Mouse (Mus musculus) CH12.LX (cell line): ENCODE measurements around the gene Ebf3. TPM values are rescaled to one million over a fixed set of nuclear protein-coding genes. Genes with fewer than 3 reads are reported as not detected.

Experiments
- DNase-seq: peaks from one replicate; pipeline ENCODE4 v3.0.0-alpha.2; 2013; ENCODE audit errors: extremely low read depth
- H3K27ac ChIP-seq: 2 replicates; pipeline ENCODE4 v1.5.1; 2012; ENCODE audit warnings: low read depth, mild to moderate bottlenecking, control low read depth, moderate library complexity; ENCODE audit not compliant: insufficient read depth
- H3K27me3 ChIP-seq: replicated peaks from 2 replicates; pipeline ENCODE3; 2012; ENCODE audit warnings: inconsistent platforms
- H3K36me3 ChIP-seq, 2 experiments: replicated peaks in 1 of 2; 2 replicates each; pipeline versions ENCODE3 to v1.6.1; 2012; ENCODE audit warnings: inconsistent platforms in 1 of 2, low read length in 1 of 2, mild to moderate bottlenecking in 1 of 2, mixed read lengths in 1 of 2, moderate library complexity in 1 of 2; ENCODE audit not compliant: control insufficient read depth in 1 of 2, insufficient read depth in 1 of 2
- H3K4me1 ChIP-seq, 2 experiments: 2 replicates each; pipeline ENCODE4 v1.6.1; 2012; ENCODE audit warnings: inconsistent platforms in 1 of 2, moderate library complexity in 1 of 2; ENCODE audit not compliant: insufficient read depth in 2 of 2, control insufficient read depth in 1 of 2
- H3K4me2 ChIP-seq: 2 replicates; pipeline ENCODE4 v1.6.1; 2012; ENCODE audit warnings: low read depth, mild to moderate bottlenecking, control low read depth; ENCODE audit not compliant: poor library complexity, insufficient read depth, severe bottlenecking
- H3K4me3 ChIP-seq, 3 experiments: fragments of 150-350 bp in 1 of 3; sonication (generic) in 1 of 3; replicated peaks in 1 of 3; 2 replicates each; pipeline versions ENCODE3 to v1.5.1; 2011 to 2012; ENCODE audit warnings: low read depth in 2 of 3, low read length in 2 of 3, mild to moderate bottlenecking in 2 of 3, moderate library complexity in 2 of 3, control low read depth in 1 of 3, improper control_type of control experiment in 1 of 3, inconsistent platforms in 1 of 3, mixed read lengths in 1 of 3; ENCODE audit not compliant: poor library complexity in 1 of 3
- H3K79me2 ChIP-seq: replicated peaks from 2 replicates; pipeline ENCODE4 v1.6.1; 2012; ENCODE audit warnings: mild to moderate bottlenecking, moderate library complexity; ENCODE audit not compliant: control insufficient read depth, poor library complexity, insufficient read depth, severe bottlenecking; ENCODE audit errors: extremely low read depth
- H3K9ac ChIP-seq: 2 replicates; pipeline ENCODE4 v1.6.1; 2012; ENCODE audit warnings: low read depth, mild to moderate bottlenecking, control low read depth, moderate library complexity; ENCODE audit not compliant: insufficient read depth
- H3K9me3 ChIP-seq: replicated peaks from 2 replicates; pipeline ENCODE3; 2012; ENCODE audit warnings: low read length, inconsistent platforms, mixed read lengths
- BHLHE40 ChIP-seq: IDR thresholded peaks from 2 replicates; pipeline ENCODE4 v1.6.1; 2011; ENCODE audit warnings: mild to moderate bottlenecking, low read depth, low read length, improper control_type of control experiment
- CTCF ChIP-seq, 2 experiments: IDR thresholded peaks in 1 of 2; conservative IDR thresholded peaks in 1 of 2; 2 replicates each; pipeline ENCODE4 v1.5.1; 2011 to 2012; ENCODE audit warnings: low read depth in 2 of 2, low read length in 2 of 2, improper control_type of control experiment in 1 of 2, inconsistent platforms in 1 of 2, mild to moderate bottlenecking in 1 of 2, moderate library complexity in 1 of 2
- E2F4 ChIP-seq: IDR thresholded peaks from 2 replicates; pipeline ENCODE4 v1.6.1; 2011; ENCODE audit warnings: low read depth, low read length, improper control_type of control experiment; ENCODE audit not compliant: insufficient replicate concordance
- ELF1 ChIP-seq: IDR thresholded peaks from 2 replicates; pipeline ENCODE4 v1.6.1; 2014; ENCODE audit warnings: low read depth, mild to moderate bottlenecking, inconsistent platforms, low read length, improper control_type of control experiment
- GABPA ChIP-seq: IDR thresholded peaks from 2 replicates; pipeline ENCODE4 v1.6.1; 2012; ENCODE audit warnings: low read depth, low read length, improper control_type of control experiment, inconsistent platforms; ENCODE audit not compliant: insufficient replicate concordance
- JUN ChIP-seq: IDR thresholded peaks from 2 replicates; pipeline ENCODE4 v1.6.1; 2011; ENCODE audit warnings: low read depth, mild to moderate bottlenecking, low read length, improper control_type of control experiment, moderate library complexity; ENCODE audit not compliant: insufficient read depth
- MAFK ChIP-seq: IDR thresholded peaks from 2 replicates; pipeline ENCODE4 v1.6.1; 2011; ENCODE audit warnings: low read length, improper control_type of control experiment; ENCODE audit not compliant: insufficient replicate concordance
- NELFE ChIP-seq: IDR thresholded peaks from 2 replicates; pipeline ENCODE4 v1.6.1; 2011; ENCODE audit warnings: low read depth, low read length, improper control_type of control experiment
- PAX5 ChIP-seq: IDR thresholded peaks from 2 replicates; pipeline ENCODE4 v1.6.1; 2012; ENCODE audit warnings: low read length, inconsistent platforms, mixed read lengths
- USF1 ChIP-seq: IDR thresholded peaks from 2 replicates; pipeline ENCODE4 v1.6.1; 2014; ENCODE audit warnings: low read depth, mild to moderate bottlenecking, inconsistent platforms, low read length, improper control_type of control experiment
- USF2 ChIP-seq: conservative IDR thresholded peaks from 2 replicates; pipeline ENCODE4 v1.6.1; 2011; ENCODE audit warnings: low read depth, low read length, improper control_type of control experiment
- ZMIZ1 ChIP-seq: IDR thresholded peaks from 2 replicates; pipeline ENCODE4 v1.6.1; 2012; ENCODE audit warnings: low read depth, mild to moderate bottlenecking, inconsistent platforms, low read length, improper control_type of control experiment
- ZNF384 ChIP-seq: IDR thresholded peaks from 2 replicates; pipeline ENCODE4 v1.6.1; 2012; ENCODE audit warnings: low read depth, low read length, improper control_type of control experiment, inconsistent platforms
- dilution Hi-C: fragments of 300-500 bp; cut with MboI; formaldehyde crosslinking; loops from 2 replicates; pipeline ENCODE4 v1.14.3; 2020; ENCODE audit warnings: low sequenced_read_pairs; ENCODE audit not compliant: extremely low pct_unique_long_range_greater_than_20kb, extremely low pct_ligation_motif_present
- in situ Hi-C: fragments of 300-500 bp; cut with MboI; formaldehyde crosslinking; loops from 3 replicates; pipeline ENCODE4 v1.14.3; 2019; ENCODE audit warnings: low sequenced_read_pairs, low pct_ligation_motif_present, low pct_unique_long_range_greater_than_20kb, mixed read lengths
- polyA plus RNA-seq: library from polyadenylated mRNA; unstranded; fragments of >175 nt; gene quantifications from 2 replicates; pipeline ENCODE4 v1.2.1, GENCODE M21; 2012; ENCODE audit warnings: low read depth; ENCODE audit not compliant: insufficient read length
- total RNA-seq, 2 experiments: library from RNA; depleted of rRNA; stranded (reverse); fragments of 300-350 nt in 1 of 2; fragments of >200 nt in 1 of 2; gene quantifications; 2 replicates each; pipeline ENCODE4 v1.2.3; 2012 to 2014

The Ebf3 gene
- total and polyA plus RNA-seq, 3 experiments, result 0.10 to 0.89 TPM; not detected in 1

DNA sequence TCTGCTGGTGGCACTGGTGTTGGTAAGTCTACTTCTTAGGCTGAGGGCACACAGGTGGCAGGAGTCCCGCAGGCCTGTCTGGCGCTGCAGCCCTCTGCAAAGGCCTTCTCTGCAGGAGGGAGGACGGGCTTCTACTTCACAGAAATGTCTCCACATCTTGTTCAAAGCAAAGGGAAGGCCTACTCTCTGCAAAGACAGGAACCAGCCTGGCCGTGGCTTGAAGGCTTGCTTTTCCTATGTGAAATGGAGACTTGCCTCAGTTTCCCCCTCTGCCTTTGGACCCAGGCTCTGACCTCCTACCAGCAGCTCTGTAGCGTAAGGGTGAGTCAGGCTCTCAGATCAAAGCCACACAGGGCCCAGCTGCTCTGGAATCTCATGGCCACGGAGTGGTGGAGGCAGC lies 117.7 kb downstream of the Ebf3 start:
- no peaks in the 10 kb centered on the region for H3K9me3 ChIP-seq
- in situ Hi-C loops, result no loop called here
- H3K79me2 ChIP-seq, result no peaks in the 10 kb centered on the region
- H3K4me1 ChIP-seq, result no peaks in the 10 kb centered on the region
- no peak for TF ChIP-seq USF2
- TF ChIP-seq, all 38 proteins: peak for 0
- H3K27ac ChIP-seq, result no peak overlapping the region
- H3K4me3 ChIP-seq, result no peak overlapping the region
- no peak for DNase-seq
- dilution Hi-C loops, result no loop called here
- H3K36me3 ChIP-seq, result no peaks in the 10 kb centered on the region
- no peaks in the 10 kb centered on the region for H3K27me3 ChIP-seq
- no peak overlapping the region for H3K9ac ChIP-seq
- H3K4me2 ChIP-seq, result no peak overlapping the region

DNA sequence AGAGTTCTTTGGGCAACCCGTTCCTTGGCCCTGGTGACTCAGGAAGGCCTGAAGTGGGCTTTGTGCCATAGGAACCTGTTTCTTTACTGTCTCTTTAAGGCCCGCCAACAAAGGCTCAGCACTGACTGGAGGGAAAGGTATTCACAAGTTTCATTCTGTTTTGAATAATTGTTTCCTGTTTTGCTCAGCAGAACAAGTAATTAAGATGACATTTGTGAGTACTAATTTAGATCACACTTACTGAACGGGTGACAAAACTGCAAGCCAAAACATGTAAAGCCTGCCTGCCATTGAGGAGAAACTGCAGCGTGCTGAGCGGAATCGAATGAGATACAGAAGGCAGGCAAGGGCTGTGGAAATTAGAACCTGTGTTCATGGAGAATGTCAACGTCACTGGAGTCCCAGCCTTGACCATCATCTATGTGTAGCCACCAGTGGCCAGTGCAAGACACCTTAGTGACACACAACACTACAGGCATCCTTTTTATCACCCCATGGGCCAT lies 121.4 kb downstream of the Ebf3 start:
- no peak for TF ChIP-seq GABPA
- no peak for TF ChIP-seq USF2
- in situ Hi-C loops (no loop called here), dilution Hi-C loops (no loop called here)
- no peak overlapping the region for H3K27ac ChIP-seq
- H3K36me3 ChIP-seq, result no peaks in the 10 kb centered on the region
- no peak overlapping the region for H3K4me2 ChIP-seq
- H3K9me3 ChIP-seq, result no peaks in the 10 kb centered on the region
- H3K79me2 ChIP-seq, result no peaks in the 10 kb centered on the region
- DNase-seq, result no peak
- no peak overlapping the region for H3K4me3 ChIP-seq
- no peaks in the 10 kb centered on the region for H3K27me3 ChIP-seq
- no peak overlapping the region for H3K9ac ChIP-seq
- no peaks in the 10 kb centered on the region; a peak in 1 of 4 replicates for H3K4me1 ChIP-seq

DNA sequence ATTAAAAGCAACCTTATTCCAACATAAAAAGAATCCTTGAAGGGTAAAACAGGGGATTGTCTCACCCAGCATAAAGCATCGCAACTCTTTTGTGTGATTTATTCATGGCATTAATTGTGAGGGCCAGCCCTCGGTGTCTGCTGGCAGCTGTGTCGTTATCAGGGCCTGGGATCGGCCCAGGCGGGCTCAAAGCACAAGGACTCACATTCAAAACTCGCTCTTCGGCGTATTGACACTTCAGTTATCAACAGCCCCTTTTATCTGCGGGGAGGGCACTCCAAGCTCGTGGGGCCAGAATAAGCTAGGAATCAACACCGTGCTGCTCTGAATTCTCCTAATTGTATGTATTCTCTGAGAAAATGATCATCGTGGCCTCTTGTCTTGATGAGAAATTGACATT lies 122.4 kb downstream of the Ebf3 start:
- dilution Hi-C loops, result no loop called here
- in situ Hi-C loops, result no loop called here

DNA sequence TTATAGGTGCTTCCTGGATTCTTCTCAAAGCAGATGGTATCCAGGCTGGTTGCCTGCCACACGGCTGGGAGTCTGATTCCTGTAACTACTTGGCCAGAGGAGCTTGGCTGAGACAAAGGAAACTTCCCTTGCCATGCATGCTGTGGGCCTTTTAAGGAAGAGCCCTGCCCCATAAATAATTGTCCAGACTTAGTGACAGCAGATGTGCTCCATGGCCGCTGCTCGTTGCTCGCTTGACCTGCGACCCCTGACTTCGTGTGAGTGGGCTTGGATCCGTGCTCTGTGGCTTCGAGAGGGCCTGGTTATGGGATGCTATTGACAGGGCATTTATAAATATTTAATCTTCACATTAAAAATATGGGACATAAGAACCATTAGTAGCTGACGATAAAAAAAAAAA lies 142.0 kb downstream of the Ebf3 start:
- H3K9me3 ChIP-seq, result peaks cover 2% of the 10 kb centered on the region
- in situ Hi-C loops, result no loop called here
- H3K4me3 ChIP-seq, result no peak overlapping the region
- H3K36me3 ChIP-seq, result no peaks in the 10 kb centered on the region
- no peak for DNase-seq
- H3K27ac ChIP-seq, result no peak overlapping the region
- no peak for TF ChIP-seq CTCF (conservative IDR thresholded peaks at IDR 0.05 in 1 of 2, IDR thresholded peaks at IDR 0.05 in 1 of 2; ENCODE audit: low read depth in 2 of 2, low read length in 2 of 2)
- TF ChIP-seq USF1, result no peak
- TF ChIP-seq NELFE, result no peak
- no peak for TF ChIP-seq ZMIZ1
- no peak for TF ChIP-seq JUN
- TF ChIP-seq MAFK, result no peak
- no peak for TF ChIP-seq ELF1
- no peak for TF ChIP-seq PAX5
- TF ChIP-seq, all 38 proteins: peak for 0
- H3K27me3 ChIP-seq, result no peaks in the 10 kb centered on the region
- H3K79me2 ChIP-seq, result no peaks in the 10 kb centered on the region
- no peak overlapping the region for H3K4me2 ChIP-seq
- no peak overlapping the region for H3K9ac ChIP-seq
- H3K4me1 ChIP-seq, result no peaks in the 10 kb centered on the region
- dilution Hi-C loops, result no loop called here

More for the DNA sequence above, 122.4 kb downstream of the Ebf3 start:
- Histone ChIP-seq H3K4me1 (no peaks in the 10 kb centered on the region; a peak in 1 of 4 replicates), H3K79me2 (no peaks in the 10 kb centered on the region), H3K27me3 (no peaks in the 10 kb centered on the region), H3K36me3 (no peaks in the 10 kb centered on the region), H3K9ac (no peak overlapping the region), H3K4me2 (no peak overlapping the region), H3K9me3 (no peaks in the 10 kb centered on the region), H3K4me3 (no peak overlapping the region), H3K27ac (no peak overlapping the region)
- no peak for DNase-seq
- TF ChIP-seq E2F4 (no peak), JUN (no peak), ZNF384 (no peak), BHLHE40 (no peak), NELFE (no peak)
